Comparison of ENCODE assay signal across 13 mouse cellular contexts in the genomic region with DNA sequence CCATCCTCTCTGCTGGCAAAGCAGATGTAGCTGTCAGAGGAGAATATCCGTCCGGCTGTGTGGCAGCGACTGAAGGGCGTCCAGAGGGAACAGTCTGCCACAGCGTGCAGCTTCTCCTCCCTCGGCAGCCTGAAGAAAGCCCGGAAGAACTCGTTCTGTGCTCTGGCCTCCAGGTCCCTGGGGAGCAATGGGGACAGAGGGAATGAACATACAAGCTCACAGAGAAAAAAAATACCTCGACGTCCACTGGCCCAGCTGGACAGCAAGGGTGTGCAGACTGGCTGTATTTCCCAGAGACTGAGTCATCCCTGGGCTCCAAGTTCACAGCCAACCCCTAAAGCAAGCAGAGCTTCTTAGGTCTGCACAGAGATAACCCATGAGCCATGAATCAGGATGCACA. TPM values are rescaled to one million over a fixed set of nuclear protein-coding genes. Genes with fewer than 3 reads are reported as not detected.
DNase-seq lines count a peak whose midpoint lies in the region; ATAC-seq and TF ChIP-seq lines count a peak whose summit lies in the region.
"Had no signal": no experiment of that assay in that cellular context is flagged by ENCODE, and none has a peak within 500 bp of the region (broad histone marks: within the 10 kb centered on the region; RNA-seq: fewer than 3 reads in every experiment).

No protein-coding gene starts in this region.

- H3K27me3 ChIP-seq in lung, embryonic 14.5 days (ENCODE audit: insufficient read depth, low read length): no peaks in the 10 kb centered on the region
- H3K27me3 ChIP-seq: neural tube, embryonic 12.5 days had no signal

- DNase-seq in lung, embryonic 14.5 days: no peak
- DNase-seq in lung, adult 2 months: no peak
- DNase-seq in adipocyte (ENCODE audit: low spot score): peak; percentile 40
- DNase-seq in gastrocnemius, postnatal 14 days: peak; percentile 61
- peak; percentile 52 to 70 for DNase-seq in kidney, postnatal 25 days
- no peak for DNase-seq in retina, embryonic 14.5 days (ENCODE audit: low spot score)
- DNase-seq: cerebellum, adult 18-20 months had no signal

- H3K9me3 ChIP-seq in lung, embryonic 14.5 days (ENCODE audit: low read depth, low read length): peaks cover 4% of the 10 kb centered on the region; the same call in 1 of the 2 replicates

- no peak overlapping the region for H3K4me2 ChIP-seq in lung, embryonic 14.5 days
- H3K4me2 ChIP-seq: forebrain, embryonic 12.5 days; neural tube, embryonic 12.5 days had no signal

- WGBS in lung, embryonic 14.5 days: 49% methylated on average over 10 of the region's 10 CpGs
- 63% methylated on average over 10 of the region's 10 CpGs for WGBS in lung, adult 2 months

- H3K9ac ChIP-seq in lung, embryonic 14.5 days: no peak overlapping the region
- H3K9ac ChIP-seq: forebrain, embryonic 12.5 days; neural tube, embryonic 12.5 days had no signal

- intact Hi-C loops in gastrocnemius, postnatal 14 days (cut with DNase I; ENCODE audit: low total_unique reads): loop anchor here (5.0 kb wide), 1 partner anchor 128 kb away; no protein-coding TSS in a partner anchor

- H3K4me3 ChIP-seq in lung, embryonic 14.5 days (ENCODE audit: low read depth, low read length): no peak overlapping the region
- H3K4me3 ChIP-seq in lung, adult 2 months (replicated peaks; ENCODE audit: extremely low read depth, low read depth, low read length): no peak overlapping the region
- H3K4me3 ChIP-seq: embryonic facial prominence, embryonic 10.5 days; forebrain, embryonic 12.5 days; neural tube, embryonic 12.5 days had no signal

- no peaks in the 10 kb centered on the region for H3K36me3 ChIP-seq in lung, embryonic 14.5 days (ENCODE audit: insufficient read depth)

- ATAC-seq in lung, embryonic 14.5 days (ENCODE audit: insufficient read depth): no peak
- ATAC-seq in activated CD4-positive, CD25-positive, alpha-beta regulatory T cell, adult 4 months: no peak
- ATAC-seq: intestine, embryonic 16.5 days had no signal

- peaks cover 6% of the 10 kb centered on the region; the same call in 1 of the 2 replicates for H3K4me1 ChIP-seq in lung, embryonic 14.5 days (ENCODE audit: insufficient read depth)
- peaks cover 10% of the 10 kb centered on the region for H3K4me1 ChIP-seq in lung, adult 2 months (ENCODE audit: control insufficient read depth, insufficient read depth, low read length)
- H3K4me1 ChIP-seq: neural tube, embryonic 12.5 days had no signal

- no peak for TF ChIP-seq CTCF in lung, embryonic 14.5 days (IDR thresholded peaks at IDR 0.05; ENCODE audit: low read depth)
- no peak for TF ChIP-seq CTCF in lung, adult 2 months (IDR thresholded peaks at IDR 0.05; ENCODE audit: insufficient read depth, low read length)

- TF ChIP-seq POLR2A in lung, adult 2 months (IDR thresholded peaks at IDR 0.05; ENCODE audit: borderline replicate concordance, extremely low read depth, low read depth, low read length): no peak

- H3K27ac ChIP-seq in lung, embryonic 14.5 days (ENCODE audit: low read depth): peak overlapping the region; percentile 76
- H3K27ac ChIP-seq: embryonic facial prominence, embryonic 10.5 days; forebrain, embryonic 12.5 days; macrophage; neural tube, embryonic 12.5 days had no signal

RNA-seq across cellular contexts. Expression of a gene that starts 26.5 kb away (rescaled TPM):
- polyA plus RNA-seq in lung, embryonic 14.5 days (2014; fragmentation: Nextera tagmentation; extraction: Ambion mirVana): 717 and 719 TPM in 2 replicates
- polyA plus RNA-seq in lung, adult 2 months (2012; rRNA removed): 157 and 201 TPM in 2 replicates
- 100 to 1,000 TPM; 642 to 745 TPM for total RNA-seq in gastrocnemius, postnatal 14 days (2021)
- polyA plus RNA-seq in activated CD4-positive, CD25-positive, alpha-beta regulatory T cell, adult 4 months (2017; shearing (Covaris generic)): 100 to 1,000 TPM; 494 to 595 TPM

Comparison
In these comparisons a context has a peak if more than half of its experiments do, and no peak if none do; other contexts are left out.
1. DNase-seq: peak in adipocyte (single experiment), gastrocnemius, postnatal 14 days (single experiment) and kidney, postnatal 25 days (2 of 2); none in lung, embryonic 14.5 days (single experiment), lung, adult 2 months (single experiment) and retina, embryonic 14.5 days (single experiment).